Mouse (Mus musculus): ENCODE measurements around the gene Rgmb.

GRCm38 (mm10) chr17:15865249-15865648 is 34.4 kb upstream of the Rgmb start:
- no peak for TF ChIP-seq CTCF (IDR thresholded peaks at IDR 0.05; ENCODE audit: borderline replicate concordance, extremely low read depth, insufficient read depth, insufficient read length)
- no peak for TF ChIP-seq POLR2A (IDR thresholded peaks at IDR 0.05; ENCODE audit: borderline replicate concordance, extremely low read depth, insufficient read depth, insufficient read length, poor library complexity, severe bottlenecking)
